Mouse (Mus musculus) stomach, postnatal 0 days (tissue): ENCODE results near the gene Rnf217. TPM values are rescaled to one million over a fixed set of nuclear protein-coding genes. Genes with fewer than 3 reads are reported as not detected.

ENCODE experiments used
- ATAC-seq: fragments of 200-750 bp; cut with Nextera tagmentation; 2 replicates; pipeline ENCODE4 v1.8.0; 2017; ENCODE audit not compliant: low FRiP score, low TSS enrichment
- DNase-seq: peaks from one replicate; pipeline ENCODE4 v3.0.0-alpha.2; 2016; ENCODE audit warnings: low spot score
- H3K27ac ChIP-seq: fragments of 300-500 bp; sonication (generic); replicated peaks from 2 replicates; pipeline ENCODE4 v1.5.1; 2014; ENCODE audit warnings: mild to moderate bottlenecking, control low read depth
- H3K27me3 ChIP-seq: fragments of 300-500 bp; sonication (generic); 2 replicates; pipeline ENCODE4 v1.6.1; 2014; ENCODE audit warnings: low read length; ENCODE audit not compliant: control insufficient read depth, insufficient read depth
- H3K36me3 ChIP-seq: fragments of 300-500 bp; sonication (generic); 2 replicates; pipeline ENCODE4 v1.6.1; 2014; ENCODE audit warnings: low read length, mixed read lengths; ENCODE audit not compliant: control insufficient read depth, insufficient read depth
- H3K4me1 ChIP-seq: fragments of 300-500 bp; sonication (generic); replicated peaks from 2 replicates; pipeline ENCODE4 v1.6.1; 2014; ENCODE audit warnings: antibody characterized with exemption; ENCODE audit not compliant: control insufficient read depth, insufficient read depth
- H3K4me2 ChIP-seq: fragments of 300-500 bp; sonication (generic); replicated peaks from 2 replicates; pipeline ENCODE4 v1.6.1; 2014; ENCODE audit warnings: low read depth, mild to moderate bottlenecking, control low read depth, moderate library complexity
- H3K4me3 ChIP-seq: fragments of 300-500 bp; sonication (generic); 2 replicates; pipeline ENCODE4 v1.5.1; 2014; ENCODE audit warnings: low read depth, low read length, control low read depth
- H3K9ac ChIP-seq: fragments of 300-500 bp; sonication (generic); 2 replicates; pipeline ENCODE4 v1.6.1; 2014; ENCODE audit warnings: mild to moderate bottlenecking, low read length, control low read depth, mixed read lengths
- H3K9me3 ChIP-seq: fragments of 300-500 bp; sonication (generic); 2 replicates; pipeline ENCODE4 v1.6.1; 2016; ENCODE audit warnings: low read length; ENCODE audit not compliant: control insufficient read depth
- CTCF ChIP-seq: IDR thresholded peaks from 2 replicates; pipeline ENCODE4 v1.5.1; 2016; ENCODE audit warnings: antibody characterized with exemption, low read depth, mild to moderate bottlenecking, moderate library complexity
- EP300 ChIP-seq: optimal IDR thresholded peaks from 2 replicates; pipeline ENCODE3; 2016; ENCODE audit warnings: antibody characterized with exemption
- WGBS: fragments of 180-500 bp; shearing (Covaris S2); extraction: QIAGEN DNeasy Blood & Tissue Kit; methylation state at CpG from one replicate; pipeline ENCODE4 v1.1.7; 2014; 5-methylcytosine and 5-hydroxymethylcytosine counted together
- polyA plus RNA-seq: library from polyadenylated mRNA; unstranded; fragments of >200 nt; fragmentation: Nextera tagmentation; extraction: Ambion mirVana; gene quantifications from 2 replicates; pipeline ENCODE4 v1.2.1, GENCODE M21; 2015

Gene Rnf217
- polyA plus RNA-seq, 1 experiment from 2014 or later = 1.1 TPM

DNA sequence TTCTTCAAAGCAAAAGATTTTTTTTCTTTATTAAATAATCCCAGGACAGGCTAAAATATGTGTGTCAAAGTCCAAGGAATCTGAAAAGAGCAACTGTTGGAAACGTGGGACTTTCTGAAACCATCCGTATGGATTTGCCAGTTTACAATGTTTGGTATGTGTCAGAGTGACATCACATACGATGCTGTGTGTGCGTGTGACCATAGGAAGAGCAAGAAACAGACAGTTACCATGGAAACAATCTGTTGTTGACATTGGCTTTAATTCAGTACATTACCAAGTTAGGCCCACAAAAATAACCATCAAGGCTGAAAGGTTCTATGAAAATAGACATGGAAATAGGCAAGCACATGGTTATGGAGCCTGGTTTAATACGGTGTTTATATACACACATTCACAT is 107.3 kb downstream of the Rnf217 start:
- Histone ChIP-seq H3K4me2 (no peak overlapping the region), H3K4me1 (no peaks in the 10 kb centered on the region), H3K4me3 (no peak overlapping the region), H3K27ac (no peak overlapping the region), H3K27me3 (no peaks in the 10 kb centered on the region), H3K9me3 (no peaks in the 10 kb centered on the region), H3K9ac (no peak overlapping the region), H3K36me3 (no peaks in the 10 kb centered on the region)
- no peak for TF ChIP-seq CTCF
- TF ChIP-seq EP300 = no peak
- no peak for DNase-seq
- no peak for ATAC-seq
- WGBS = 65% methylated on average over 5 of the region's 5 CpGs

DNA sequence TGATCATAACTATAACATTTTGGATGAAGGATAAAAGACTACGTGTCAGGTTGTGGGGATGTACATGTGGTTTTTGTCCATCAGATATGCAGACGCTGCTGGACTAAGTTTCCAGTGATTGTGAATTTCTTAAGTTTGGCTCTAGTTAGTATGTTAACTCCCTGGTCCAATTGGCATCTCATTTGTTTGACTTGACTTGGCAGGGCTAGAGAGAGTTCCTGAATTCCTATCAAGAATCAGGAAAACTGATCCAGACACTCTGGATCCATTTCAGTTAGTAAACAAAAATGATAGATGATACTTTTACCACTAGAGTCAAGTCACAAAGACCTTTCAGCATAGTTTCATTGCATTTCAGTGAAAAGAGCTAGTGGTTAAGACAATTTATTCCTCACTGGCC is 112.1 kb downstream of the Rnf217 start:
- 64% methylated on average over 2 of the region's 2 CpGs for WGBS
- H3K9ac ChIP-seq = no peak overlapping the region
- no peaks in the 10 kb centered on the region for H3K36me3 ChIP-seq
- no peak overlapping the region for H3K27ac ChIP-seq
- no peaks in the 10 kb centered on the region for H3K9me3 ChIP-seq
- no peaks in the 10 kb centered on the region for H3K4me1 ChIP-seq
- TF ChIP-seq EP300 = no peak
- no peak for ATAC-seq
- no peak overlapping the region for H3K4me2 ChIP-seq
- no peak overlapping the region for H3K4me3 ChIP-seq
- no peak for DNase-seq
- no peaks in the 10 kb centered on the region for H3K27me3 ChIP-seq

- no peaks in the 10 kb centered on the region for H3K4me1 ChIP-seq
- TF ChIP-seq CTCF (no peak), EP300 (no peak)
- no peaks in the 10 kb centered on the region for H3K27me3 ChIP-seq
- ATAC-seq (no peak), DNase-seq (no peak)
- H3K36me3 ChIP-seq = no peaks in the 10 kb centered on the region
- H3K4me2 ChIP-seq = no peak overlapping the region
- whole genome bisulfite sequencing = 61% methylated on average over 3 of the region's 3 CpGs
- no peaks in the 10 kb centered on the region for H3K9me3 ChIP-seq
- H3K27ac ChIP-seq = no peak overlapping the region
- no peak overlapping the region for H3K4me3 ChIP-seq
- no peak overlapping the region for H3K9ac ChIP-seq
These were observed 113.2 kb downstream of the Rnf217 start for GRCm38 (mm10) chr10:31495826-31496225.

DNA sequence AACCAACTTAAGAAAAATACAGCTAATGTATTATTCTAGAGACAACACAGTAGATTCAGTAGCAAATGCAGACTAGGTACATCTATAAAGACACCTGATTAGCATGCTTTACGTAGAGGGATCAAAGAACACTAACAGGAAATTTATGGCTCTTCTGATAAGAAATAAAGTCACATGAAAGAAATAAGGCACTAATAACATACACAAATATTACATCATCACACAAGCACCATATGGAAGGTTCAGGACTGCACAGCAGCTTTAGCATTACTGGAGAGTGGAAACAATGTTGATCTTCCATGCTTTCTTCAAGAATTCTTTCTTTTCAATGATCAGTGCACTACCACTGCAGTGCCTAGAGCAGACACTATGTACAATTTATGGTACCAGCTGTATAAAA is 114.7 kb downstream of the Rnf217 start:
- Histone ChIP-seq H3K4me3 (no peak overlapping the region), H3K9me3 (no peaks in the 10 kb centered on the region), H3K4me1 (no peaks in the 10 kb centered on the region), H3K27ac (no peak overlapping the region), H3K36me3 (no peaks in the 10 kb centered on the region), H3K27me3 (no peaks in the 10 kb centered on the region), H3K9ac (no peak overlapping the region), H3K4me2 (no peak overlapping the region)
- ATAC-seq (no peak), DNase-seq (no peak)
- TF ChIP-seq EP300 (no peak), CTCF (no peak)
- WGBS = 80% methylated on average over 1 of the region's 1 CpGs

DNA sequence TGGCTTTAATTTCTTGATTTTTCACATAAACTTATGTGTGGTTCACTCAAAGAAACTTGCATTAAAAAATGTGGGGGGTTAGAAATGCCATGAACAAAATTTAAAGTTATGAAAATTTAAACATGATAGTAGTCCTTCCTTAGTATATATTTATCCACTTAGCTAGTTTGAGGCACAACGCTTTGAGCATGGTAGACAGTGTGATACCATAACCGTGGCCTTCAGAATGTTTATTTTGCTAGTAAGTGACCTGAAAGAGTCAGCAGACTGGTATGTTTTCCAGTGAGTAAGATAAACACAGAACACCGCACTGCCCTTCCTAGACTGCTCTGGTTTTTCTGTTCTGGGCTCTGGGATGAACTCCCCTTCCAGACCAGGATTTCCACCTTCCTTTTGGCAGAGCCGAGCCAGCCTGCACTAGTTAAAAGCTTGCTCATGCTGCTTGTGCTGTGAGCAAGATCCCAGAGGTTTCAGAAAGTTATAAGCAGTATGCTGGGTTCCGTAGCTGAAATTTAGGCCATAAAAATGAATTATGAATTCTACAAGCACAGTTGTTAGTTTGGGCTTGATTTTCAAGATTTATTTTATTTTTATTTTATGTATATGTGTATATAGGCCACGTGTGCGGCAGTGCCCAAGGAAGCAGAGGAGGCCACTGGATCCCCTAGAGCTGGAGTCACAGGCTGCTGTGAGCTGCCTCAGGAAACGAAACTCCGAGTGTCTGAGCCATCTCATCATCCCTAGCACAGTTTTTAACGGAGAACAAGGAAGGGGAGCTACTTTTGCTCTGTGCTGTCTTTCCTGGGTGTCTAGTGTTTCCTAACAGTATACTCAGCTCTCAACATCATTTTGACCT is 141.7 kb downstream of the Rnf217 start:
- no peak for DNase-seq
- peak; percentile 51; the same call in 1 of the 2 replicates for ATAC-seq

DNA sequence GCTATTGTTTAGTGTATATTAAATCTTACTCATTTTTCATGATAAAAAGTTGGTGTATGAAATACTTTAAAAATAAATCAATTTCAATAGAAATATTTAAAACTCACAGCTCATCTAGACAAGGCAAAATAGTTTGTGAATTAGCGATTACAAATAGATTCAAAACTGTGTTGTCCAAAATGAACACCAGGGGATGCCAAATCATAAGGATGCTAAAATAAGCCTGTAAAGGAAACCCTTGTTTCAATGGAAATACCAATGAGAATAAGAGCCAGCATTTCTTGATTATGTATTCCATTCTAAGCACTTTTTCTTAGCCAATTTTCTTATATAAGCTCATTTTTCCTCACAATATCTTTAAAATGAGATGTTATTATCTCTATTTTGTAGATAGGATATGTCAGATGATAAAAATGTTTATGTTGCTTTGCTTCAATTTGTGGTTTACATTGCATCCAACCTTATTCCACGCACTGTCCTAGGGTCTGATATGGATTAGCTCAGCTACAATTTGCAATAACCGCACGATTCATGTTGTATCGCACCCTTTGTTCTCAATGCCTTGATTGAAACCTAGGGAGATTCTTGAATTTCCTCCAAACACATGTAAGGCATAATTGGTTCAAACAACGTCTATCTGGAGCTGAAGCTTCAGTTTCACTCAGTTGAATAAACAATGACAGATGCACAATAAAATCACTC is 143.0 kb downstream of the Rnf217 start:
- ATAC-seq (no peak), DNase-seq (no peak)
- Histone ChIP-seq H3K4me3 (no peak overlapping the region), H3K9me3 (no peaks in the 10 kb centered on the region), H3K27ac (no peak overlapping the region), H3K4me1 (no peaks in the 10 kb centered on the region), H3K9ac (no peak overlapping the region), H3K4me2 (no peak overlapping the region), H3K27me3 (no peaks in the 10 kb centered on the region), H3K36me3 (no peaks in the 10 kb centered on the region)
- no peak for TF ChIP-seq EP300
- TF ChIP-seq CTCF = peak; percentile 90
- 69% methylated on average over 6 of the region's 6 CpGs for WGBS

More for the DNA sequence above, 141.7 kb downstream of the Rnf217 start:
- no peak overlapping the region for H3K4me2 ChIP-seq
- no peak for TF ChIP-seq EP300
- no peak for TF ChIP-seq CTCF
- H3K36me3 ChIP-seq = no peaks in the 10 kb centered on the region
- H3K4me3 ChIP-seq = no peak overlapping the region
- H3K9me3 ChIP-seq = no peaks in the 10 kb centered on the region
- H3K9ac ChIP-seq = no peak overlapping the region
- H3K4me1 ChIP-seq = no peaks in the 10 kb centered on the region
- no peaks in the 10 kb centered on the region for H3K27me3 ChIP-seq
- H3K27ac ChIP-seq = no peak overlapping the region
- 44% methylated on average over 10 of the region's 10 CpGs for WGBS
